Mouse (Mus musculus) Muller cell, postnatal 12 days (primary cell): ENCODE results near the gene Tmprss15.

Experiments used
- DNase-seq: peaks from one replicate; pipeline ENCODE4 v3.0.0-alpha.2; 2015; ENCODE audit errors: inconsistent ontology term

Tmprss15 gene

DNA sequence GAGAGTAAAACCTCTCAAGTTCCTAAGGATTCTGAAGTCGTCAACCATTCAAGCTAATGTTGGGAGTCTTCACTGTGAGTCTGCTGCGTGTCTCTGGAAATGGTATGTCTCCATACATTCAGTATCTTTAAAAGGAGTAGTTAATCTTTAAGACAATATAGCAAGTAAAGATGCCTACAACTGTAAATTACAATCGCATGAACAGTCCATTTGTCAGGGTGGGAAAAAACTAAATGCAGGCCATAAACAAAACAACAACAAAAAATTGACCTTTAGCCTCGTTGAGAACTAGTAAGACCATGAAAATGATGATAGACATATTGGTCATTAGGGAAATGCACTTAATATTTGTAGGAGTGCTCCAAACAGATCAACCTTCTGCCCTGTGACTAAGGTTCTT is at the start of gene Tmprss15:
Tmprss15 (minus strand) TSS at position 101 of the 400 bp plus-strand sequence.
- no peak for DNase-seq

DNA sequence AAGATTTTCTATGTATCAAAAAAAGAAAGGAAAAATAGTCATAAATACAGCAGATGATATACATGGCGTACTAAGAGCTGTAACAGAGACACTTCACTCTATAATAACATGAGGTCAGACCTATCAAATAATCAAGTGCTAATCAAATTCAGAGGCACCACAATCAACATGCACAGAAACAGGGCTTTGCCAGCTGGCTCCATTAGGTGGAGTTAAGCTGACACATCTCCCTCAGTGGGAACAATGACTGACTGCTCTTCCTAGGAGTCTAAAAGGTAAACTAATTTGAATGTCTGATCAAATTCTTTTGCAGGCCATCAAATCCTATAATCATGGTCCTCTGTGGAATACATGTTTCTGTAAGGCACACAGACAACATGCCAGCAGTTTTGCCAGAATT is 24.0 kb upstream of the Tmprss15 start:
- DNase-seq = no peak

DNA sequence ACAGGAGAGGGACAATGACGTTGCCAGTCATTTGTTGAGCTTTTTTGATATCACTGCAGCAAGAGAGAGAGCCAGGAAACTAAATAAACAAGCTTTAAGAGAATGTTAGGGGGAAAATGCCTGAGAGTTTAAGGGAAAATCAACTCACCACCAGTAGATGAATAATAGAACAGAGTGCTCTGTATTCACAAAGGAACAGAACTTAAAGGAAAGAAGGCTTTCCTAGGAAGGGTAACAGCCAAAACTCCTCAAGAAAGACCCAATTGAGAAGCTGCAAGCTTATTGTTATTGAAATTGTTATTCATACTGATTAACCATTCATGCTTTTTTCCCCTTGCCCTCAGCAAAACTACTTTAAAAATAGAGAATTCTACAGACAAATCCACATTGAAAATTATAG is 18.6 kb upstream of the Tmprss15 start:
- DNase-seq = no peak

- DNase-seq = no peak
These were observed 18.1 kb upstream of the Tmprss15 start for GRCm38 (mm10) chr16:79108969-79109368.

DNA sequence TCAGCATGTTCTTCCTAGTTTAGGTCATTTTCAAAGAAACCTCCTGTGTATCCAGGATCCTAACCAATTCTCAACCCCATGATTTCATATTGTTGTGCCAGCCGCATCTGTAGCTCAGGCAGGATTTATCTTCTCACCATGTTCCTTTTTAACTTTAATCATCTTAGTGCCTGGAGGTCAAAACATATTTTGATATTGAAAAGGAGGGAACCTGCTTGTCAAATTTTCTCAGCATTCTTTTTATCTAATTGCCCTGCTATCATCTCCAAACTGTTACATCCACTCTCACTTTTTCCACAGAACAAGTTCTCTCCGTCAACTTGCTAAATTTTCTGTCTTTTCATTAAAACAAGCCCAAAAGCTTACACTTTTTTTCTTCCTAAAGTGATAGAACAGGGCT is 9.4 kb upstream of the Tmprss15 start:
- DNase-seq = no peak

DNA sequence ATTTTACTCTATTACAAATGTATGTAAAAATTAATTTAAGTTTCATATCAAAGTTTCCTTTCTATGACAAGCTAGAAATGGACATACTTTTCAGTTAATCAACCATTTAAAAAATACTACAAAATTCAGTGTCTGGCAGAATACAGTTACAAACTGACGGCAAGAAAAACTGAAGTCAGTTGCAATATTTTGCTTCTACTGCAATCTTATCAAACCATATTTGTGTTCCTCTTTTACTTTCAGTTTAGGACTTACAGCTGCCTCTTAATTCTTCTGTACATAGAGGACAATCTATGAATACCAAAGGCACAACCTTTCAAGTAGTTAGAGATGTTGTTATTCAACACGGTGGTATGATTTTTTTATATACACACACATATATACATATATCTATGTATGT is 7.4 kb upstream of the Tmprss15 start:
- DNase-seq = no peak

GRCm38 (mm10) chr16:79086550-79086949 is 4.3 kb downstream of the Tmprss15 start:
- DNase-seq = no peak

DNA sequence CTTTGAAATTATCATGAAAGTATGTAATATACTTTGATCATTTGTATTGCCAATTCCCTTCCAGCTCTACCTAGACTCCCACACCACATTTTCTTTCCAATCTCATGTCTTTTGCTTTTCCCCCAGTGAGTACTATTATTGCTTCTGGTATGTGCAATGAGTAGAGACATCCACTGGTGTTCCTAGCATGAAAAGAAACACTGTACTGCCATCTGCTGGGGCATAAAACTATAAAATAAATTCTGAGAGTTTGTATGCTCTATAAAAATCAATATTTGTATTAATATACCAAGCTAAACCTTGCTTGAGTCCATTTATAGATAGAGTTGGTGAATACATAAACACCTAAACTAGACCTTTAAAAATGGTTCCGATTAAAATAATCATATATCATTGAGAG is 27.0 kb downstream of the Tmprss15 start:
- DNase-seq = no peak

DNA sequence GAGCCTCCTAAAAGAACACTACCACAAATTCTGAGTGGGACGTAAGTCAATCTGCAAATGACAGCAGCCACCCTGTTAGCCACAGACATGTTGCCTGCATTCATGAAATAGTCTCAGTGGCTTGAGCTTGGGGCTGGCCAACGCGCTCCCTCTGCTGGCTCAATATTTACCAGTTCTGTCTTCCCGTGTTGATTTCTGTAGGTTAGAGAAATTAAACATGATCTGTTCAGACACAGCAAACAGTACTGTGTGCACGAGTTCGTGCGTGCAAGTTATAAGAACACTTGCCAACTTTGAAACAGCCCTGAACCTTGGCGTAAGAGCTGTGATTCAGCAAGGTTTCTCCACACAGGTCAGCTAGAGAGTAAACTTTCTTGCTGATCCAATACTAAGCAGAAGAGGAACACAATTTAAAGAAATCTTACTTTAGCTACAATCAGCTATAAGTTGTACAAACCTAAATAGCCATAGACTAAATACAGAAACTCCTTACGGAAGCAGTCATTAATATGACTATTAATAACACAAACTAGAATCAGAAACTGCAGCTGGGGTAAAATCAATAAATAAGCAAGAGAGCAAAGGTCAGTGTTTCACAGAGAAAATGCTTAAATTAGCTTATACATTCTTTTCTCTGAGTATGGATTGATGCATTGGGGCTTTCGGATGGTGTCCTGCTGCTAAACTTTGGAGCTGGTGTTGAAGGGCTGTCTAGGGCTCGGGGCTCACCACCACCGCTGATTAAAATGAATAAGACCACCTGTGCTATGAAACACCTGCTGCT is 31.9 kb downstream of the Tmprss15 start:
- peak; percentile 54 for DNase-seq

DNA sequence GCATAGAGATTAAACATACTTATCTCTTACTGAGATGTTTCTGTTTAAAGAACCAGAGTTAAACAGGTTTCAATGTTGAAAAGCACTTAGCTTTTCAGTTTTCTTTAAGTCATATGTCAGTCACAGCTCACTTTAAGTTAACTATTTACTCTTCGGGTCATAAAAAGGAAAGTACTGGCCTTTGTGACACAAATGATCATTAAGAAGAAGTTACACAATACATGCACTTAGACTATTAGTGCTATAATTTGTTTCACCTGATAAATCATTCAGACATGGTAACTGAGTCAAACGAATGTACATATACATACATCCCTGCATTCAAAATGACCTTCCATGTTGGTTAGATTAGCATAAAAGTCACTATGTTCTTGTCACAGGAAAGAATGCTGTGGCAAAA is 58.3 kb downstream of the Tmprss15 start:
- DNase-seq = no peak

GRCm38 (mm10) chr16:79002812-79003211 is 88.1 kb downstream of the Tmprss15 start:
- no peak for DNase-seq

DNA sequence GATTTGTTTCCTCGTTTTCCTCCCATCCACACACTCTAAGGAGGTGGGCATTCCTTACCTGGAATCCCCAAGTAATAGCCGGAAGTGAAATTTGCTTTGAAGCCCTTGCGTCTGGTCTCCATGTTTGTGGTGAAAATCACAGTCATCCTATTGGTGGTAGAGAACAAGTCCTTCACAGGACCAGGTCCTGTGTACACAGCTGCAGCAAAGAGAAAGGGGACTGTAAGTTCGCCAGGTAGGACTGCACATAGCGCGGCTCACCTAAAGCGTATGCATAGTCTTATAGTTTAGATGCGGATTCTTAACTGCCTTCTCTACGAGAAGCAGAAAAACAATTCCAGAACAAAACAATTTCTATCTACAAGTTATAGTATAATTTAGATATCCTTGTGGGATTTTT is 89.2 kb downstream of the Tmprss15 start:
- DNase-seq = no peak

GRCm38 (mm10) chr16:78976384-78976783 is 114.5 kb downstream of the Tmprss15 start:
- no peak for DNase-seq

DNA sequence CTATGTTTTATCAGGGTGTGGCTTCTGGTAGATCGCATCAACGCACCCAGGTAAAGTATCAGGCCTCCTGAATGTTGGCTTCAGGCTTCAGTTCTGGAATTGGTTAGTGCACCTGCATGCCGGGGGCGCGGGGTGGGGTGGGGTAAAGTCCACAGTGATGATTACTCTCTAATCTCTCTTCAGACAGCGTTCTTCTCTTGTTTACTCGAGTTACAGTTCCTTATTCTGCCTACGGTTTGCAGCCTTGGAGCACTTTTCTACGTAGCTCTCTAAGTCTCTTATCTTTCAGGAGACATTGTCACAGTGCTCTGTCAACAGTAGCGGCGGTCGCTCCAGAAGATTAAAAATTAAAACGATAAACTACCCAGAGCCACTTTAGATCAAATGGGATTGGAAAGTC is 116.8 kb downstream of the Tmprss15 start:
- no peak for DNase-seq

DNA sequence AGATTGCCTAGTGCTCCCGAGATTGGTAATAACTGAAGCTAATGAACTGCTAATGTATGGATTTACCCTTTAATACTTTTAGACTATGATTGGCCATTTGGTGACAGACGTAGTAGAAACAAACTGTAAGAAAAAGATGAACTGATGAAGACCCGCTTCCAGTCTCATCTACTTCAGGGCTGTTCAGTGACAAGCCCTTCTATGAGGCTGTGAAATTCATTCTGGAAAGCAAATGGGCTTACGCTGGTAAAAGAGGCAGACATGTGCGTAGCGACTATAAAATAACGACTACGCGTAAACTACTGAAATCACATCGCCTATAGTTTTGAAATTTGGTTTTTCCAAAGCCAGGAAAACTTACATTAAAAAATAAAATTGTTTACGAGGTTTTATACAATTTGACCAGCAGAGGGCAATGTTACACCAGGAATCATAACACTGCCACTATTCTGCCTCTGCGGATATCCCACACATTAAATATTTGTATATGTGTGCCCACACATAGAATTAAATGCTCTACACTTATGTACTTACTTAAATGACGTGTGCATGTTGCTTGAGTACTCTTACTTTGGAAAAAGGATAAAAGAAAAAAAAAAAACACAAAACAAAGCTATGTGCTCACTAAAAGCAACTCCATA is 121.7 kb downstream of the Tmprss15 start:
- peak; percentile 7 for DNase-seq

DNA sequence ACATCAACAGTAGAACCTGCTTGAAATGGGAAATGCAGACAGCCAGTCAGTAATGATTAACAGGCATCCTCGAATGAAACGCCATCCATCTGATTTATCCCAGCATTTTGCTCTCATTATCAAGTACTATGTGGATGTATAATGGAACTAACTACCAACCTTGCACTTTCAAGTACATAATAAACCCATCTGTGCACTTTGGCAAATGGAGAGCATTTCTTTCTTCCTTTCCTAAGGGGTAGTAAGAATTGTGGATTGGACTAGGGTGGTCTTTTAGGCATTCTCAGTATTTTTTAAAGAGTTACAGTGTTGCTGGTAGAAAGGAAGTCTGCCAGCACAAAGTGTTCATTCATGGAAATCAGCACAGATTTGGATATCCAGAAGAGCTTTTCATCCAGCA is 133.5 kb downstream of the Tmprss15 start:
- no peak for DNase-seq

DNA sequence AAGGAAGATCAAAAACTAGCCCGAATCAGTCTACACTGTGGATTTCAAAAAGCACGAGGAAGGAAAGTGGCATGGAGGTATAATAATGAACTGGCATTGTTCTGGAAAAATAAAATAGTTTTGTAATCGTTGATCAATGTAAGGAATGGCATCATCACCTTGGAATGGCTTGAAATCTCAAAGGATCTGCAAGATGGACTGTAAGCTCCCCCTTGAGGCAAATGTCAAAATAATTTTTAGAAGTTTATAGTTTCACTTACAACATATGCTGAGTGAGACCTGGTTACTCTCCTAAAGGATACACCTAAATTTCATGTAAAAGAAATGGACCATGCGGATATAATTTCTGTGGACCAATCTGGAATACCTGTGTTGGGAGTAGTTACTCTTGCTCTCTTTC is 140.5 kb downstream of the Tmprss15 start:
- peak; percentile 19 for DNase-seq

- no peak for DNase-seq
These were observed 153.1 kb downstream of the Tmprss15 start for GRCm38 (mm10) chr16:78937755-78938154.

DNA sequence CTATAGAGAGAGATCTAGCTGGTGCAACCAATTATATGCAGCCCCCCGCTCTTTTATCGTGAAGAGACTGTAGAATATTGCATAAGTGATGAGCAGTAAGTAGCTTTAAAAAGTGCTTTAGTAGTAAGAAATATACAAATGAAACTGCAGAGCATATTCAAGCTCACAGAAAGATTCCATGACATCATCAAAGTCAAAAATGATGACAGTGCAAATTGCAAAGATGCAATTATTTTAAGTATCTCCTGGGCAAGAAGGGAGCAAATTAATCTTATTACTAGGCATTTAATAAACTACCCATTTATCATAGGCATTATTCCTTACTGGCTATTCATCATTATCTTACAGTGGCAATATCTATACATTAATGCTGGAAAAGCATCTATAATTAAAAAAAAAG is 156.6 kb downstream of the Tmprss15 start:
- no peak for DNase-seq

- DNase-seq = no peak
These were observed 159.4 kb downstream of the Tmprss15 start for GRCm38 (mm10) chr16:78931287-78932025.

DNA sequence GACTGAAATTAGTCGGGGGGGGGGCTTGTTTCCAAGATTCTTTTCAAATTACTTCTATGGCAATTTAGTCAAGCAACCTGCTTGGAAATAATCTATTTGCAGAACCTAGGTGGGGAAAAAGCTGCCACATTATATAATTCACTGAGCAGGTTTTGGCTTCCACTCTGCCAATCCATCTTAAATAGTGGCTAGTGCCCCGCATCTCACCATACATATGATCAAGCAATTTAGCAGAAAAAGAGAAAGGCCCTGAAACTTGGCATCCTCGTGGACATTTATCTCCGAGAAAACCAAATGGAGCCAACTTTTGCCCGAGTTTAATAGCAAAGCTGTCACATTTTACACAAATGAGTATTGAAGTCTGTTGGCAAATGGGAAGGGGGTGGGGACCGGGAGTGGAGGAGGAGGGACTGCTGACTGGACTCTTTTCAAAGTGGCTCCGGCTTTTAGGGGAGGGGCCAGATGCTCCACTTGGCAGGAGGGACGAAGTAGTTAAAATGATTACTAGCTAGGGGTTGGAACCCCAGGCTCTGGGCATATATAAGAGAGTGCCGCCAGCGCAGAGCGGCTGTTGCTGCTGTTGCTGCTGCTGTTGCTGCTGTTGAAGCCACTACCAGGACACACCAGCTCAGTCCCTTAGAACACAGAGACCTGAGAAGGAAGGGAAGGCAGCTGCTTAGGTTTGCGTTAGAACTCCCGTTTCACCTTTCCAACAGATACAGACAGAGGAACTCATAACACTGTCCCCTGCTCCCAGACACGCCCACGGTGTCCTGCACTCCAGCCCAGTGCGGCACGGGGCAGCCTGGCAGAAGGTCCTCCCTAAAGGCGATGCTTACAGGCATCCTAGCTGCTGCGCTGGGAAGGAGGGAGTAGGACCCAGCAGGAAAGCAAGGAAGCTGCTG is 160.3 kb downstream of the Tmprss15 start, which contains the start of gene Chodl:
Chodl (plus strand) TSS at position 567 of the 905 bp plus-strand sequence.
- peak; percentile 77 for DNase-seq

GRCm38 (mm10) chr16:78922644-78923043 is 168.3 kb downstream of the Tmprss15 start:
- no peak for DNase-seq
